Mouse (Mus musculus): ENCODE results near the gene Zfp944.
A peak's percentile ranks its signal among the peaks of the same experiment; 100 is the strongest.
"Not testable (repeated sequence)": the region's sequence is repeated elsewhere in the genome, so short reads cannot be mapped to it uniquely, and the experiment has no call there.

Zfp944 gene

DNA sequence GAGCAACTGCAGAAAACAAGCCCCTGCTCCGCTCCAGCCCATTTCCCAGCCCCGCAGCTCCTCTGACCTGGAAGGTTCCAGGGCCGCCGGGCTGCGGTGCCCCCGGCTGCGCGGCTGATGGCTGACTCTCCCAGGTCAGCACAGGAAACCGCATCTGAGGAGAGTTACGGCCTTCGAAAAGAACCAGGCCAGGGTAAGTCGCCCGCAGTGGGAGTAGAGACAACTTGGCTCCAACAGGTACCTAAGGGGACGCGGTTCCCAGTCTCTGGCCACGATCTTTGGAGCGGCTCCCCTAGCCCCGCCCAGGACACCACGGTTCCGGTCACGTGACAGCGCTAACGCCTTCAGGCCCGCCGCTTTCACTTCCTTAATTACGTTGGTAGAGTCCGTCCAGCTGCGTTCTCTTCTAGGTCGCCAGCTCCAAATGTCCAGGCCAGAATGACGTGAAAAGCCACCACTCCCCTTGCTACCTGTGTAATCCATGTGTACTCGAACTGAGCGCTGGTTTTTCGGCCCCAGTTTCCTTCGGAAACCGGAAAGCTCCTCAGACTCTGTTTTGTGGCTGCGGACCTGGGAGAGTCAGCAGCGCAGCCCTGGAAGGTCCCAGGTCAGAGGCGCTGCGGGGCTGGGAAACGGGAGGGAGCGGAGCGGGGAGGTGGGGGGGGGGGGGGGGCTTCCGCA, at the start of gene Zfp944, which contains the start of gene Zfp758:
Zfp944 (minus strand) TSS at position 300 of the 681 bp plus-strand sequence.
Zfp758 (plus strand) TSS at position 353 of the 681 bp plus-strand sequence.
- ATAC-seq (ENCODE audit: low TSS enrichment), result peak; percentile 98

- no peak for ATAC-seq (ENCODE audit: low TSS enrichment)
Observed at GRCm38 (mm10) chr17:22410756-22411155, 49.6 kb upstream of the Zfp944 start.

- ATAC-seq (ENCODE audit: low TSS enrichment), result no peak
Observed at GRCm38 (mm10) chr17:22363895-22364294, 2.7 kb upstream of the Zfp944 start.

DNA sequence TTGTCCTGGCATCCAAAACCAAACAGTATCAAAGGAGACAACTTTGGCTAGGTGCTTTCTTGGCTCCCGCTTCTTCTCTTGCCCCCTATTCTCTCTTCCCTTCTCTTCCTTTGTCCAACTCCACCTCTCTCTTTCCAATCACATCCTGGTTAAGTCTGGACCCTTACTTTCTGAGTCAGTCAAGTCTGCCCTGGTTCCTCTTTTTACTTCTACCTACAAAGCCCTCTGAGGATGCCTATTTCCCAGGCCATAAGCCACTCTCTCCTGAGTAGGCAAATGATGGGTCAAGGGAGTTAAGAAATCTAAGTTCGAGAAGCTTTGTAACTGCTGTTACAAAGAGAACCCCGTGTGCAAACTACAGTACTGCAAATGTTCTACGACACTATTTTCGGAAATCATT, 628 bp downstream of the Zfp944 start:
- no peak; the same call in 1 of the 2 replicates for ATAC-seq (ENCODE audit: low TSS enrichment)

DNA sequence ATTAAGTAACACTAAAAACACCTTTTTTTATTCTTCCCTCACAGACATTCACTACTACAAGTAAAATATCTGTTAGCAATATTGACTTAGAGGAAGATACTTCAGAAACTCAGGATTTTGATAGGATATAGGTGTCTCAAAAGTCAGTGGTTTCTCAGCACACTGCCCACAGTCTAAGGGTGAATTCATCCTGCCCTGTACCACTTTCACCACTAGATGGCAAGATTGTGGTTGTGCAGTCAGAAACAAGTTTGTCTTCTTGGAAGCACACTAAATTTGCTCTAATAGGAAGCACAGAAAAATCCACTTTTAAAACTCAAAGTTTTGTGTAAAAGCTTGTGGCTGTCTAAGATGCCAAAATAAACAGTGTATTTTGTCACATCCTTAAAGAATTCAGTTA, 8.4 kb downstream of the Zfp944 start:
- peak; percentile 72 for ATAC-seq (ENCODE audit: low TSS enrichment)

- not testable (repeated sequence) for ATAC-seq (ENCODE audit: low TSS enrichment)
Observed at GRCm38 (mm10) chr17:22315247-22315646, 46.0 kb downstream of the Zfp944 start.

DNA sequence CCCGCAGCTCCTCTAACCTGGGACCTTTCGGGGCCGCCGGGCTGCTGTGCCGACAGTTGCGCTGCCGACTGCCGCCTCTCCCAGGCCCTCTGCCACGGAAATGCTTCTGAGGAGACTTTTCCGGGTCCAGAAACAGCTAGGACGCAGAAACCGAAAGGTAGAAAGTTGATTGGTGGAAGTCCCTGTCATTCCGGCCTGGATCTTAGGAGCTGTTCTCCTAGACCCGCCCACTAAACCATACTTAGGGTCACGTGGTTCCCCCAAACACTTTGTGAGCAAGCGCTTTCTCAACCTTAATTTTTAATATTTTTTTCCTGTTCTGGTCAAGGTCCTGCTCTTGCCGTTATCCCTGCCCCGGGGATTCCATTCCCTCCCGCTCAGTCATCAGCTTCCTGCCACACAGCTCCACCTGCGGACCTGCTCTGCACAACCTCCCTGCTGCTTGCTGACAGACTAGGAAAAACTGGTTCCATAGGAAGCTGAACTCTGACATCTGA, 46.4 kb downstream of the Zfp944 start, which contains the start of gene CT030661.1:
CT030661.1 (minus strand) TSS at position 108 of the 497 bp plus-strand sequence.
- peak; percentile 100 for ATAC-seq (ENCODE audit: low TSS enrichment)

DNA sequence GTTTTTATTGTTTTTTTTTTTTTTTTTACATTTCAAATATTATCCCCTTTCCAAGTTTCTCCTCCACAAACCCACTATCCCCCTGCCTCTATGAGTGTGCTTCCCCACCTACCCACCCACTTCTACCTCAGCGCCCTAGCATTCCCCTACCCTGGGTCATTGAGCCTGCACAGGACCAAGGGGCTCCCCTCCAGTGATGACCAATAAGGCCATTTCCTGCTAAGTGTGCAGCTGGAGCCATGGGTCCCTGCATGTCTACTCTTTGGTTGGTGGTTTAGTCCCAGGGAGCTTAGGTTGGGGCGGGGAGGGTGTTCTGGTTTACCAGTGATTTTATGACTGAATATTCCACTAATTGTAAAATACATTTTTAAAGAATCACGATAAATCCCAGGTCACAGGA, 47.0 kb downstream of the Zfp944 start:
- ATAC-seq (ENCODE audit: low TSS enrichment), result not testable (repeated sequence)
